ENCODE assay signal across 7 mouse cellular contexts in the genomic region with DNA sequence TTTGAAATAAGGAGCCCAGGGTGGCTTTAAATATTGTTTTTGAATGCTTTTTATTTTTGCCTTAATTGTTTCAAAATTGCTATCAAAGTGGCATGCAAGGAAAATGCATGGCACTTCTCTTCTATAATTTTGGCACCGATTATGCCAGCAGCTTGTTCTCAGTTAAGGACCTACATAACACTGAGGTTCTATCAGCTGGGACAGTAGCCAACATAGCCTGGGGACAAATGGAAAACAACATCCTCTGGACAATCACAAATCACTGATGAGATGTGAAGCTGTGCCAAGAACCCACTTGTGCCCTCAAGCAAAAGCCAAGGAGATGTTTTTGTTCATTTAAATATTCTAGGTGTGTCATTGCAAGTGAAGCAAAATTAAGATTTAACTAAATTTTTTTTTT.
A peak's percentile ranks its signal among the peaks of the same experiment; 100 is the strongest.
DNase-seq lines count a peak whose midpoint lies in the region; ATAC-seq and TF ChIP-seq lines count a peak whose summit lies in the region.
"Not testable (repeated sequence)": the region's sequence is repeated elsewhere in the genome, so short reads cannot be mapped to it uniquely, and the experiment has no call there.

No protein-coding gene starts in this region.

- H3K4me2 ChIP-seq in hindbrain, postnatal 0 days (ENCODE audit: low read depth, low read length); midbrain, postnatal 0 days (ENCODE audit: low read depth, low read length, poor library complexity, severe bottlenecking): not testable (repeated sequence)

- not testable (repeated sequence) for H3K9me3 ChIP-seq in hindbrain, postnatal 0 days (ENCODE audit: low read length); midbrain, postnatal 0 days (ENCODE audit: low read length)

- H3K27ac ChIP-seq in hindbrain, postnatal 0 days; midbrain, postnatal 0 days (ENCODE audit: low read depth, low read length): not testable (repeated sequence)

- peak; percentile 64 for DNase-seq in brain, embryonic 14.5 days (ENCODE audit: low read depth)
- peak; percentile 88 for DNase-seq in cerebellum, adult 11-12 months
- peak; percentile 71 for DNase-seq in cerebellum, adult 8-10 months
- DNase-seq in cerebellum, postnatal 10 days = peak; percentile 88
- peak; percentile 64 to 72 for DNase-seq in cerebellum, postnatal 36 days
- DNase-seq in hindbrain, postnatal 0 days (ENCODE audit: low spot score) = peak; percentile 31
- DNase-seq in midbrain, postnatal 0 days (ENCODE audit: low spot score) = peak; percentile 43

- not testable (repeated sequence) for H3K4me3 ChIP-seq in hindbrain, postnatal 0 days (ENCODE audit: low read length); midbrain, postnatal 0 days (ENCODE audit: low read depth, low read length)

- TF ChIP-seq POLR2A in brain, embryonic 14.5 days (IDR thresholded peaks at IDR 0.05; ENCODE audit: borderline replicate concordance, extremely low read depth, insufficient read depth, insufficient read length, poor library complexity, severe bottlenecking) = not testable (repeated sequence)

- TF ChIP-seq CTCF in brain, embryonic 14.5 days (IDR thresholded peaks at IDR 0.05; ENCODE audit: borderline replicate concordance, extremely low read depth, insufficient read depth, insufficient read length); hindbrain, postnatal 0 days (IDR thresholded peaks at IDR 0.05; ENCODE audit: low read depth); midbrain, postnatal 0 days (IDR thresholded peaks at IDR 0.05): not testable (repeated sequence)

- not testable (repeated sequence) for H3K27me3 ChIP-seq in hindbrain, postnatal 0 days (ENCODE audit: insufficient read depth, low read length); midbrain, postnatal 0 days (ENCODE audit: insufficient read depth, low read length)

- 56% methylated on average over 1 of the region's 1 CpGs for WGBS in hindbrain, postnatal 0 days
- 79% methylated on average over 1 of the region's 1 CpGs for WGBS in midbrain, postnatal 0 days

- not testable (repeated sequence) for H3K4me1 ChIP-seq in hindbrain, postnatal 0 days (ENCODE audit: insufficient read depth, low read length); midbrain, postnatal 0 days (ENCODE audit: insufficient read depth, low read length)

- not testable (repeated sequence) for H3K36me3 ChIP-seq in hindbrain, postnatal 0 days (ENCODE audit: insufficient read depth, low read length); midbrain, postnatal 0 days (ENCODE audit: insufficient read depth, low read length)

- ATAC-seq in hindbrain, postnatal 0 days; midbrain, postnatal 0 days (ENCODE audit: low FRiP score): not testable (repeated sequence)

- H3K9ac ChIP-seq in hindbrain, postnatal 0 days (replicated peaks; ENCODE audit: low read length); midbrain, postnatal 0 days (replicated peaks; ENCODE audit: low read length, poor library complexity, severe bottlenecking): not testable (repeated sequence)

Comparison
In these comparisons a context has a peak if more than half of its experiments do, and no peak if none do; other contexts are left out.
1. DNase-seq: peak in every context shown above with its lines; median percentile 88 in cerebellum, adult 11-12 months; 88 in cerebellum, postnatal 10 days; 71 in cerebellum, adult 8-10 months; 68 in cerebellum, postnatal 36 days; 64 in brain, embryonic 14.5 days; 43 in midbrain, postnatal 0 days; 31 in hindbrain, postnatal 0 days.